Mouse (Mus musculus): ENCODE results near the gene Hdac8.

DNA sequence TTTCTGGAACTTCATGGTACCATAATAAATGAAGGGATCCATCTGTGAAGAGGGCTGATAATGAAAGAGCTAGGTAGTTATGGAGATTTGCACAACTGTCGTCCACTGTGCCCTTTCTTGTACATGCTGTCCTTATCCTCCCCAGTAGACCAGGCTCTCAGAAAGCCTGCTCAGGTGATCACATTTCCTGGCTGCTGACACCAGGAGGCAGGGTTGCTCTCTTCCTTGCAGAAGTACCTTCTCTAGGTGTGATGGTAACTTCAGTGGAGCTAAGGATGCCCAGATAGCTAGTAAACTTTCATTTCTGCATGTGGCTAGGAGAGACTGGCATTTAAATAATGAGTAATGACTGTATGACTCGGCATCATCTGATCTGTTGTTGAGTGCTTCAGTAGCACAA lies 260.8 kb downstream of the Hdac8 start:
- TF ChIP-seq NELFE (IDR thresholded peaks at IDR 0.05; ENCODE audit: low read depth, low read length) (no peak), SMC3 (IDR thresholded peaks at IDR 0.05; ENCODE audit: low read depth, low read length) (no peak), USF1 (IDR thresholded peaks at IDR 0.05; ENCODE audit: low read depth, low read length) (no peak)

All from MEL (cell line).